Mouse (Mus musculus) ES-E14 (cell line): ENCODE data around the gene Gusb. TPM values are rescaled to one million over a fixed set of nuclear protein-coding genes. Genes with fewer than 3 reads are reported as not detected.
"Not testable (repeated sequence)": the region's sequence is repeated elsewhere in the genome, so short reads cannot be mapped to it uniquely, and the experiment has no call there.

Experiments
- DNase-seq: peaks from one replicate; pipeline ENCODE4 v3.0.0-alpha.2; 2013; ENCODE audit warnings: low read depth, low spot score
- H3K27ac ChIP-seq: 2 replicates; pipeline ENCODE4 v1.5.1; 2012; ENCODE audit warnings: low read depth, mild to moderate bottlenecking, low read length, moderate library complexity, mixed read lengths; ENCODE audit not compliant: poor library complexity, insufficient read depth, severe bottlenecking
- H3K36me3 ChIP-seq: 2 replicates; pipeline ENCODE4 v1.6.1; 2012; ENCODE audit warnings: mild to moderate bottlenecking, low read length, moderate library complexity, mixed read lengths; ENCODE audit not compliant: control insufficient read depth, poor library complexity, insufficient read depth, severe bottlenecking
- H3K4me1 ChIP-seq, 2 experiments: fragments of 150-350 bp in 1 of 2; sonication (generic) in 1 of 2; 2 replicates each; pipeline ENCODE4 v1.6.1; 2012; ENCODE audit warnings: low read length in 2 of 2, mild to moderate bottlenecking in 1 of 2, mixed read lengths in 1 of 2; ENCODE audit not compliant: control insufficient read depth in 2 of 2, insufficient read depth in 2 of 2, poor library complexity in 1 of 2
- H3K4me3 ChIP-seq, 2 experiments: fragments of 150-350 bp in 1 of 2; sonication (generic) in 1 of 2; 2 replicates each; pipeline ENCODE4 v1.5.1; 2012; ENCODE audit warnings: low read length in 2 of 2, low read depth in 1 of 2, mild to moderate bottlenecking in 1 of 2, mixed read lengths in 1 of 2; ENCODE audit not compliant: insufficient read depth in 1 of 2, poor library complexity in 1 of 2, severe bottlenecking in 1 of 2
- H3K9ac ChIP-seq: 2 replicates; pipeline ENCODE4 v1.6.1; 2012; ENCODE audit warnings: low read depth, mild to moderate bottlenecking, low read length, mixed read lengths; ENCODE audit not compliant: poor library complexity, insufficient read depth, severe bottlenecking
- H3K9me3 ChIP-seq: fragments of 150-350 bp; sonication (generic); 2 replicates; pipeline ENCODE4 v1.6.1; 2012; ENCODE audit warnings: low read depth, mild to moderate bottlenecking, low read length; ENCODE audit not compliant: control insufficient read depth, insufficient read depth
- CHD2 ChIP-seq: IDR thresholded peaks from 2 replicates; pipeline ENCODE4 v1.6.1; 2014; ENCODE audit warnings: mild to moderate bottlenecking, low read depth, low read length, inconsistent platforms
- HCFC1 ChIP-seq: IDR thresholded peaks from 2 replicates; pipeline ENCODE4 v1.6.1; 2012; ENCODE audit warnings: low read length, inconsistent platforms, borderline replicate concordance; ENCODE audit not compliant: insufficient read depth
- MAFK ChIP-seq: IDR thresholded peaks from 2 replicates; pipeline ENCODE4 v1.6.1; 2014; ENCODE audit warnings: mild to moderate bottlenecking, low read depth, low read length, inconsistent platforms; ENCODE audit not compliant: insufficient read depth
- ZC3H11A ChIP-seq: IDR thresholded peaks from 2 replicates; pipeline ENCODE4 v1.6.1; 2012; ENCODE audit warnings: low read depth, mild to moderate bottlenecking, inconsistent platforms, low read length, borderline replicate concordance
- ZNF384 ChIP-seq: IDR thresholded peaks from 2 replicates; pipeline ENCODE4 v1.6.1; 2012; ENCODE audit warnings: low read depth, low read length, inconsistent platforms
- in situ Hi-C, 2 experiments: fragments of 600-800 bp; cut with MboI; formaldehyde crosslinking; loops; one replicate each; pipeline ENCODE4 v1.15.1; 2025; ENCODE audit warnings: low sequenced_read_pairs in 2 of 2, inconsistent platforms in 1 of 2; ENCODE audit not compliant: unreplicated experiment in 2 of 2
- total RNA-seq: library from RNA; depleted of rRNA; stranded (reverse); fragments of 300-350 nt; gene quantifications from 2 replicates; pipeline ENCODE4 v1.2.3, GENCODE M21; 2012

Gusb gene
- total RNA-seq, 1 experiment: 29.0 TPM

GRCm38 (mm10) chr5:130043741-130044140, 40.9 kb upstream of the Gusb start:
- in situ Hi-C loops: no loop called here
- Histone ChIP-seq H3K4me1 (no peaks in the 10 kb centered on the region), H3K27ac (no peak overlapping the region), H3K9ac (no peak overlapping the region), H3K4me3 (no peak overlapping the region), H3K36me3 (peaks cover 41% of the 10 kb centered on the region), H3K9me3 (no peaks in the 10 kb centered on the region)
- TF ChIP-seq MAFK: no peak
- TF ChIP-seq ZC3H11A: no peak
- TF ChIP-seq ZNF384: no peak
- no peak for TF ChIP-seq CHD2
- DNase-seq: no peak

- Histone ChIP-seq H3K27ac (no peak overlapping the region), H3K4me3 (no peak overlapping the region), H3K9ac (no peak overlapping the region), H3K36me3 (peaks cover 37% of the 10 kb centered on the region), H3K4me1 (no peaks in the 10 kb centered on the region; a peak in 1 of 4 replicates), H3K9me3 (no peaks in the 10 kb centered on the region)
- in situ Hi-C loops: no loop called here
- TF ChIP-seq MAFK: peak; percentile 99
- TF ChIP-seq ZC3H11A: no peak
- no peak for DNase-seq
Measured at GRCm38 (mm10) chr5:130041262-130041661, 38.4 kb upstream of the Gusb start.

GRCm38 (mm10) chr5:130040797-130041196, 37.9 kb upstream of the Gusb start:
- Histone ChIP-seq H3K4me3 (no peak overlapping the region), H3K9me3 (no peaks in the 10 kb centered on the region), H3K9ac (no peak overlapping the region), H3K4me1 (no peaks in the 10 kb centered on the region; a peak in 1 of 4 replicates), H3K36me3 (peaks cover 34% of the 10 kb centered on the region), H3K27ac (no peak overlapping the region)
- in situ Hi-C loops: no loop called here
- DNase-seq: no peak
- TF ChIP-seq CHD2: no peak
- TF ChIP-seq HCFC1: no peak
- no peak for TF ChIP-seq ZNF384
- TF ChIP-seq ZC3H11A: no peak
- no peak for TF ChIP-seq MAFK

- Histone ChIP-seq H3K36me3 (peaks cover 31% of the 10 kb centered on the region), H3K4me1 (no peaks in the 10 kb centered on the region; a peak in 1 of 4 replicates), H3K9me3 (no peaks in the 10 kb centered on the region), H3K4me3 (no peak overlapping the region), H3K9ac (peak overlapping the region; percentile 12; the same call in 1 of the 2 replicates), H3K27ac (peak overlapping the region; percentile 1; the same call in 1 of the 2 replicates)
- in situ Hi-C loops: no loop called here
- TF ChIP-seq HCFC1 (no peak), ZC3H11A (no peak), ZNF384 (no peak), CHD2 (no peak), MAFK (no peak)
- DNase-seq: peak; percentile 77
Measured at GRCm38 (mm10) chr5:130037752-130038455, 35.1 kb upstream of the Gusb start.

- H3K9me3 ChIP-seq, H3K4me3 ChIP-seq, H3K4me1 ChIP-seq, H3K9ac ChIP-seq, H3K27ac ChIP-seq, in situ Hi-C loops, DNase-seq: not testable (repeated sequence)
- H3K36me3 ChIP-seq: peaks cover 19% of the 10 kb centered on the region
Measured at GRCm38 (mm10) chr5:130036300-130036699, 33.5 kb upstream of the Gusb start.
